Mouse (Mus musculus): ENCODE measurements around the gene Prkn.

- TF ChIP-seq CTCF (IDR thresholded peaks at IDR 0.05; ENCODE audit: insufficient read depth, low read length) = no peak
- TF ChIP-seq POLR2A (IDR thresholded peaks at IDR 0.05; ENCODE audit: borderline replicate concordance, extremely low read depth, low read depth, low read length) = no peak
These were observed 579.3 kb downstream of the Prkn start for GRCm38 (mm10) chr17:11419484-11419883.

Data from lung, adult 2 months (tissue).